Mouse (Mus musculus): ENCODE measurements around the gene Git2. TPM values are rescaled to one million over a fixed set of nuclear protein-coding genes. Genes with fewer than 3 reads are reported as not detected.

Git2 gene
- total RNA-seq (2023) = 100 to 1,000 TPM; 192 to 217 TPM

GRCm38 (mm10) chr5:114775056-114775979 is at the start of gene Git2:
Gene Git2 (minus strand): TSS chr5:114775517.

DNA sequence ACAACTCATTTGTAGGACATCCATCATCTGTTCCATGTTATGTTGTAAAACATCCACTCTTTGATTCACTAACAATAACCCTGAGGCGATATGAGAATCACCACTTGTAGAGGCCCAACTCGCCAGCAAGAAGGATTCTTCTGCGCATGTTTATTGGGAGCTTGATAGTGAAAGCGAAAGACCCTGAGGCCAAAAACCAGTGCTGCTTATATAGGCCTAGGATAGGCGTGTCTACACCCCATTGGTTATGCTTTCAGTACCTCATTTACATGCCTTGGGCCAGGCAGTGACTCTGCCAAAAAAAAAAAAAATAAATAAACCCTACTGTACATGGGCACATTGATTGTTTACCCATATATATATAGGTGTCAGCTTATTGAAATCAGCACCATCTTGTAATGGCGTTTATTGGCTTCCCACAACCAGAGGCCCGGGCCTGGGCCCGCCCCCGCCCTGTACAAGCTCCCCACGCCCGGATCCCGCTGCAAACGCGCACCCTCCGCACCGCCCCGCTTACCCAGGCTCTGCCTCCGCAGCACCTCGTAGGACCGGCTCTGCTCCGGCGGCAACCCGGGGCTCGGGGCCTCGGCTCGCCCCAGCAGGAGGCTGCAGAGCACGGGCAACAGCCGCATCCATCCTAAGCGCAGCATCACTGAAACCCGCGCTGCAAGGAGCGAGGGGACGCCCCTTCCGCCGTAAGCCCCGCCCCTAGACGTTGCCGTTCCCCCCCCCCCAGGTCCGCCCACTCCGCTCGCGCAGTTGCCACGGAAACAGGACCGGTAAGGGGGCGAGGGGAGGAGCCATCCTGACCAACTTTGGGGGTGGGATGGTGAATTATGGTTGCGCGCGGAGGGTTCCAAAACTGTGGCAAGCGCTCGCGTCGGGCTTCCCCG is 47.7 kb upstream of the Git2 start, which contains the start of gene 1500011B03Rik:
Gene 1500011B03Rik (minus strand): TSS at position 673 of the 893 bp plus-strand sequence.

DNA sequence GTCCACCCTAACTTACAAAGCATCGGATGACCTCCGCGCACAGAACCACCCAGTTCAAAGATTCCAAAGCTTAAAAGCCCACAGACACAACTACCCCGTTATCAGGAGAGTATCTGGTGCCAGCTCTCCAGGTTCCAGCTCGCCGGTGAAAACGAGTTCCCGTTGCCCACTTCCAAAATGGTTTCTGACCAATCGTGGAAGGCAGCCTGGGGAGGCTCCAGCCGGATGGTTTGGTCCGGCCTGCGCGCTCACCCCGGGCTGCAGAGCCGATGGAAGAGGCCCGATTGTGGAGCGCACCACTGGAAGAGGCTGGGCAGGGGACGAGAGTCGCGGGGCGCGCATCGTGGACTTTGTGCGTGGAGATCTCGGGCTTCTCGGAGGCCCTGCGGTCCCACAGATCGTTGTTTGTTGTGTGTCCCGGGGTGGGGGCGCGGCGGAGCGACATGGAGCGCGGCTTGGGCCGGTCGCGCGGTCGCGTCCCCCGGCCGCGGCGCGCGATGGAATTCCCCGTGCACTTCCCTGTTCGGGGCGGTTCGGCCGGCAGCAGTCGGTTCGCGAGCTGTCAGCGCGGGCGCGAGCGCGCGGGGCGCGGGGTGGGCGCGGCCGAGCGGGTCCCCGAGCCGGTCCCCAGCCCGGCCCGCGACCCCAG is 790 bp downstream of the Git2 start, which contains the start of gene Ankrd13a:
Gene Ankrd13a (plus strand): TSS at position 275 of the 649 bp plus-strand sequence.

DNA sequence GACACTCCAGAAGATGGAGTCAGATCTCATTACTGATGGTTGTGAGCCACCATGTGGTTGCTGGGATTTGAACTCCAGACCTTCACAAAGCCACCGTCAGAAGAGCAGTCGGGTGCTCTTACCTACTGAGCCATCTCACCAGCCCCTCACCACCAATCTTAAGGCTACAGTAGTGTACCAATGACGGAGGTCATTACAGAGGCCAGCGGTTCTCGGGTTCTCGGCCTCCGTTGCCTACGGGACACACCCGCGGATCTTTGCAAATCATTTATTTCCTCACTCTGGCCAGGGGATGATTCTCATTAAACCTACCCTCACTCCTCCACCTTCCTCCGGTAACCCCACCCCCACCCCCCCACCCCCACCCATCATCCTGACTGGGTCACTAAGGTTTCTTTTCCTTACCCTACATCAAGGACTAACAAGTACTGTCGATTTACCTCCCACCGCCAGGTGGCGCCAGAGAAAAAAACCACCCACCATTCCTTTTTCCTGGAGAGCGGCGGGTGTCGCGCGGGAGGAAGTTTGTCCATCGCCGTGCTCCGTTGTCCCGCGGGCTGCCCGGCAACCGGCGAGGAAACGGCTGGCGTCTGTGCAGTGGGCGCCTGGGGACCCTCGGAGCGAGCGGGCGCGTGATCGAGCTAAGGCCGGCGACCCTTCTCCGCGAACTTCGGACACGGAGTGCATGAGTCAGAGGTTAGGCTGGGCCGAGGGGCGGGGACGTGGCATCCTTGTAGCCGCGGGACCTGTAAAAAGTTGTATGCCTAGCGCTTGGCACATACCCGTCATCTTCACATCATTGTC is 67.8 kb downstream of the Git2 start, which contains the start of gene Tchp:
Gene Tchp (plus strand): TSS at position 496 of the 804 bp plus-strand sequence.

DNA sequence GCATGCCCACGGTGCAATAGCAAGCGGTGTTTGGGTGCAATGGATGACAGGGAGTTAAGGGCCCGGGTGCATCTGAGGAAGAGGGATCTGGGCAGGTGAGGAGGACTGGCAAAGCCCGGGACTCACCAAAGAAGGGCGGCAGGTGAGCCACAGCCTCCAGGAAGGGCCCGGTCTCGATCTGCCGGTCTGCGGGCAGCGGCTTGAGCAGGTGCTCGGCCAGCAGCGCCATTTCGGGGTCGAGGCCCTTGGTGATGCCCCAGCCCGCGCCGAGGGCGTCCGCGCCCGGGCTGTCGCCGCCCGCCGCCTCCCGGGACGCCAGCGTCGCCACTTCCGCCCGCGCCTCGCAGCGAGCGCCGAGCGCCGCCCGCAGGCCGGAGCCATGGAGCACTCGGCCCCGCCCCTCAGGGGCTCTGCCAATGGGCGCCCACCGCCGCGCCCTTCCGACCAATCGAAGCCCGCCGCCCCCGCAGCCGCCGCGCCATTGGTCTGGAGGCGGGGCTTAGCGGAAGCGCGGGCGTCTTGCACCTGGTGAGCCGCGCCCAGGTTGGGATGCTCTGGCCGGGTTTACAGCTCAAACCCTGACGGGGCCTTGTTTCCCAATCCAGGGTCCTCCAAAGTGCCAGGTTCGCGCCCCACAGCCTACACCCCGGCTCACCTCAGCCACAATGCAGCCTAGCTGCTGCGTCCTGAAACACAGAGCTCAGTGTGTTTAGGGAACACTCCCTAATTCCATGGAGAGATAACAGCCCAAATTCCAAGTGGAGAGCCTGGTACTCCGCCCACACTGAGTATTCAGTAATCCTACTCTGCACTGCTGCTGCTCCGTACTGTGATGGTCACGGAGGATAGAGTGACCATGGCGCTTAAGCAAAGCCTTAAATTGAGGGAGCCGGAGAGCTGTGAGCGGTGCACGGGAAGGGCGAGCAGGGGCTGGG is 84.4 kb downstream of the Git2 start, which contains the start of gene Gltp:
Gene Gltp (minus strand): TSS at position 352 of the 935 bp plus-strand sequence.

Other genes starting within 250 kb of the Git2 start
- gene Fam222a, start 207.5 kb downstream of the Git2 start, total RNA-seq (2023) = 1 to 10 TPM; 8.9 to 9.2 TPM
- under 1 TPM in 1 of 2 experiments, not detected in 1; 0.29 TPM for gene Trpv4, start 117.1 kb downstream of the Git2 start, total RNA-seq (2023)
- 10 to 100 TPM; 56.9 to 58.5 TPM for gene Gltp, start 84.5 kb downstream of the Git2 start, total RNA-seq (2023)
- 10 to 100 TPM; 23.1 to 24.2 TPM for gene Tchp, start 67.8 kb downstream of the Git2 start, total RNA-seq (2023)
- 100 to 1,000 TPM; 188 to 200 TPM for gene Ankrd13a, start 840 bp downstream of the Git2 start, total RNA-seq (2023)
- 10 to 100 TPM; 46.4 to 51.5 TPM for gene 1500011B03Rik, start 48.0 kb upstream of the Git2 start, total RNA-seq (2023)
- gene 4930519G04Rik, start 78.1 kb upstream of the Git2 start, total RNA-seq (2023) = under 1 TPM in 1 of 2 experiments, not detected in 1; 0.26 TPM
- gene Gm9936, start 83.2 kb upstream of the Git2 start, total RNA-seq (2023) = not detected
- gene Oasl2, start 121.4 kb upstream of the Git2 start, total RNA-seq (2023) = 10 to 100 TPM in 1 of 2 experiments, 1 to 10 TPM in 1; 6.5 to 11.0 TPM
- 10 to 100 TPM; 17.6 to 26.5 TPM for gene Oasl1, start 147.7 kb upstream of the Git2 start, total RNA-seq (2023)
- 10 to 100 TPM; 36.0 to 48.3 TPM for gene 2210016L21Rik, start 166.6 kb upstream of the Git2 start, total RNA-seq (2023)
- not detected for gene Hnf1a, start 195.6 kb upstream of the Git2 start, total RNA-seq (2023)
- gene Sppl3, start 235.6 kb upstream of the Git2 start, total RNA-seq (2023) = 10 to 100 TPM; 52.6 to 56.1 TPM

Measured in B cell, adult 67 days (primary cell).